Mouse (Mus musculus) kidney, adult 2 months (tissue): ENCODE measurements around the gene Acot8. TPM values are rescaled to one million over a fixed set of nuclear protein-coding genes. Genes with fewer than 3 reads are reported as not detected.

Experiments
- DNase-seq: peaks from one replicate; pipeline ENCODE4 v3.0.0; 2021
- H3K27ac ChIP-seq: fragments of 200-500 bp; 2 replicates; pipeline ENCODE4 v1.5.1; 2012; ENCODE audit warnings: low read depth, low read length, control low read depth, inconsistent platforms; ENCODE audit not compliant: insufficient read depth
- H3K27me3 ChIP-seq: fragments of 200-500 bp; replicated peaks from 2 replicates; pipeline ENCODE4 v1.6.1; 2012; ENCODE audit warnings: mild to moderate bottlenecking, moderate library complexity, low read length, inconsistent platforms; ENCODE audit not compliant: control insufficient read depth, insufficient read depth
- H3K36me3 ChIP-seq: fragments of 200-500 bp; 2 replicates; pipeline ENCODE4 v1.6.1; 2012; ENCODE audit warnings: mild to moderate bottlenecking, moderate library complexity, low read length, inconsistent platforms; ENCODE audit not compliant: control insufficient read depth, insufficient read depth
- H3K4me1 ChIP-seq: fragments of 200-500 bp; 2 replicates; pipeline ENCODE4 v1.6.1; 2011; ENCODE audit warnings: low read length; ENCODE audit not compliant: control insufficient read depth, insufficient read depth
- H3K4me3 ChIP-seq: fragments of 200-500 bp; 2 replicates; pipeline ENCODE4 v1.5.1; 2011; ENCODE audit warnings: mild to moderate bottlenecking, low read depth, low read length, control low read depth; ENCODE audit not compliant: insufficient read depth
- CTCF ChIP-seq: fragments of 200-500 bp; conservative IDR thresholded peaks from 2 replicates; pipeline ENCODE4 v1.5.1; 2011; ENCODE audit warnings: low read depth, mild to moderate bottlenecking, control low read depth, low read length, moderate library complexity, mixed read lengths; ENCODE audit not compliant: insufficient read depth, insufficient read length
- POLR2A ChIP-seq: fragments of 200-500 bp; IDR thresholded peaks from one replicate; pipeline ENCODE4 v1.6.1; 2011; ENCODE audit warnings: low read depth, low read length, control low read depth
- WGBS: fragments of 180-500 bp; shearing (Covaris S2); methylation state at CpG from one replicate; pipeline ENCODE4 v1.1.7; 2018; 5-methylcytosine and 5-hydroxymethylcytosine counted together
- polyA plus RNA-seq: library from polyadenylated mRNA; depleted of rRNA; stranded (reverse); fragments of >200 nt; gene quantifications from 2 replicates; pipeline ENCODE4 v1.2.3, GENCODE M21; 2012

The Acot8 gene
- polyA plus RNA-seq, 1 experiment = 68.4 TPM

- WGBS = 81% methylated on average over 4 of the region's 4 CpGs
- DNase-seq = no peak
- H3K4me1 ChIP-seq = peaks cover 7% of the 10 kb centered on the region; the same call in 1 of the 2 replicates
- TF ChIP-seq CTCF (no peak), POLR2A (no peak)
- 0 out of 2 replicates have a peak, but pooled peaks cover 2% of the 10 kb centered on the region for H3K36me3 ChIP-seq
- H3K4me3 ChIP-seq = no peak overlapping the region
- H3K27ac ChIP-seq = no peak overlapping the region
- H3K27me3 ChIP-seq = no peaks in the 10 kb centered on the region
Observed at GRCm38 (mm10) chr2:164788411-164788810, 16.3 kb downstream of the Acot8 start.

- H3K4me3 ChIP-seq = no peak overlapping the region
- H3K36me3 ChIP-seq = 0 out of 2 replicates have a peak, but pooled peaks cover 2% of the 10 kb centered on the region
- no peaks in the 10 kb centered on the region for H3K27me3 ChIP-seq
- WGBS = 54% methylated on average over 10 of the region's 10 CpGs
- H3K4me1 ChIP-seq = peaks cover 7% of the 10 kb centered on the region; the same call in 1 of the 2 replicates
- H3K27ac ChIP-seq = no peak overlapping the region
- no peak for TF ChIP-seq CTCF
- TF ChIP-seq POLR2A = no peak
- DNase-seq = no peak
Observed at GRCm38 (mm10) chr2:164787779-164788178, 16.9 kb downstream of the Acot8 start.

GRCm38 (mm10) chr2:164787032-164787431 is 17.6 kb downstream of the Acot8 start:
- H3K4me3 ChIP-seq = peak overlapping the region; percentile 64

GRCm38 (mm10) chr2:164786388-164786885 is 18.2 kb downstream of the Acot8 start:
- Histone ChIP-seq H3K4me1 (peaks cover 7% of the 10 kb centered on the region; the same call in 1 of the 2 replicates), H3K27ac (peak overlapping the region; percentile 73), H3K36me3 (no peaks in the 10 kb centered on the region), H3K4me3 (peak overlapping the region; percentile 64), H3K27me3 (no peaks in the 10 kb centered on the region)
- DNase-seq = no peak
- 13% methylated on average over 15 of the region's 15 CpGs for WGBS
- no peak for TF ChIP-seq POLR2A
- TF ChIP-seq CTCF = no peak

More at GRCm38 (mm10) chr2:164787032-164787431, 17.6 kb downstream of the Acot8 start:
- H3K36me3 ChIP-seq = 0 out of 2 replicates have a peak, but pooled peaks cover 1% of the 10 kb centered on the region
- H3K27ac ChIP-seq = 0 out of 2 replicates have a peak overlapping the region, but pooled peaks have one; percentile 73
- 71% methylated on average over 3 of the region's 3 CpGs for WGBS
- no peak for TF ChIP-seq POLR2A
- no peak for TF ChIP-seq CTCF
- no peaks in the 10 kb centered on the region for H3K27me3 ChIP-seq
- DNase-seq = no peak
- peaks cover 7% of the 10 kb centered on the region; the same call in 1 of the 2 replicates for H3K4me1 ChIP-seq

GRCm38 (mm10) chr2:164785481-164786387 is 18.9 kb downstream of the Acot8 start, which contains the start of gene Snx21:
Snx21 (plus strand) TSS chr2:164785823.
- under 1% methylated on average over 89 of the region's 89 CpGs for WGBS
- H3K27me3 ChIP-seq = no peaks in the 10 kb centered on the region
- peak within 1 kb of the TSS; percentile 64 for H3K4me3 ChIP-seq
- DNase-seq = peak; percentile 97
- peak; percentile 23; the same call in 1 of the 2 replicates for TF ChIP-seq CTCF
- TF ChIP-seq POLR2A = peak; percentile 24
- H3K4me1 ChIP-seq = peaks cover 7% of the 10 kb centered on the region; the same call in 1 of the 2 replicates
- H3K27ac ChIP-seq = peak within 1 kb of the TSS; percentile 73
- H3K36me3 ChIP-seq = no peaks in the 10 kb centered on the region

GRCm38 (mm10) chr2:164784869-164785420 is 19.7 kb downstream of the Acot8 start:
- DNase-seq = no peak
- Histone ChIP-seq H3K36me3 (no peaks in the 10 kb centered on the region), H3K27me3 (no peaks in the 10 kb centered on the region), H3K4me3 (peak overlapping the region; percentile 64), H3K27ac (peak overlapping the region; percentile 72), H3K4me1 (peaks cover 7% of the 10 kb centered on the region; the same call in 1 of the 2 replicates)
- WGBS = 3% methylated on average over 7 of the region's 7 CpGs
- TF ChIP-seq POLR2A (no peak), CTCF (no peak)
